9 mouse cellular contexts compared by ENCODE assay signal in the genomic region with DNA sequence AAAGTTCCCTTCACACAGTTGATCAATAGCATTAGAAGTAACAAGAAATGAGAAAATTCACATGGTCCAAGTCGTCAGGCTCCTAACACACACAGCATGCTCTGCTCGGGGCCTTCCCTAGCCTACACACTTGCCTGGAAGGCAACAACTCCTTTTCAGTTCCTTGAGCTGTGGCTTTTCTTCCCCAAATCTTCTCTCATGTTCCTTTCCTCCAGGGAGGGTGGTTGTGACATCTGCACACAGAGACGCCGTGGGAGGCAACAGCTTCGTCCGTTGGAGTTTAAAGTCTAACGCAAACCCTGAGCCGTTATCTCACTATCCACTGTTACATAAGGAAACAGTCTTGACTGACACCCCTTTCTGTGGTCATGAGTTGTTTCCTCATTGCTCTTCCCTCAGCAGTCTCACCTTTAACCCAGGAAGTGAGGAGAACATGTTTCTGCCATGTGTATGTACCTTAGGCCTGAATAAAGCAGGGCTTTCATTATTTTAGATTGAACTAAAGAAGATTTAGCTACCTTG.
DNase-seq lines count a peak whose midpoint lies in the region; ATAC-seq and TF ChIP-seq lines count a peak whose summit lies in the region.
"Had no signal": no experiment of that assay in that cellular context is flagged by ENCODE, and none has a peak within 500 bp of the region (broad histone marks: within the 10 kb centered on the region; RNA-seq: fewer than 3 reads in every experiment).

No protein-coding gene starts in this region.

- no peak overlapping the region for H3K4me2 ChIP-seq in kidney, embryonic 16.5 days (replicated peaks; ENCODE audit: low read depth, low read length)
- H3K4me2 ChIP-seq in liver, embryonic 13.5 days: peak overlapping the region; percentile 43

- TF ChIP-seq CTCF in cerebellum, adult 2 months (IDR thresholded peaks at IDR 0.05; ENCODE audit: borderline replicate concordance, insufficient read depth, low read depth, low read length): no peak

- H3K27ac ChIP-seq in kidney, embryonic 16.5 days (ENCODE audit: low read length): no peak overlapping the region
- peak overlapping the region; percentile 69 for H3K27ac ChIP-seq in brown adipose tissue, adult 24 weeks (replicated peaks; ENCODE audit: low read depth, low read length)
- H3K27ac ChIP-seq in liver, embryonic 13.5 days: peak overlapping the region; percentile 69
- no peak overlapping the region for H3K27ac ChIP-seq in cerebellum, adult 2 months (ENCODE audit: insufficient read depth, low read length)

- TF ChIP-seq POLR2A in cerebellum, adult 2 months (IDR thresholded peaks at IDR 0.05; ENCODE audit: borderline replicate concordance, insufficient read depth, low read length): no peak

- no peaks in the 10 kb centered on the region for H3K36me3 ChIP-seq in kidney, embryonic 16.5 days (ENCODE audit: insufficient read depth, low read length)
- H3K36me3 ChIP-seq in liver, embryonic 13.5 days: no peaks in the 10 kb centered on the region
- H3K36me3 ChIP-seq in splenic B cell, adult 2 months (ENCODE audit: control insufficient read depth, insufficient read depth, low read length, poor library complexity, severe bottlenecking): no peaks in the 10 kb centered on the region

- no peak for ATAC-seq in kidney, embryonic 16.5 days (ENCODE audit: low FRiP score, low TSS enrichment)
- ATAC-seq in liver, embryonic 13.5 days (ENCODE audit: low read depth): peak; percentile 76

- no peaks in the 10 kb centered on the region for H3K27me3 ChIP-seq in kidney, embryonic 16.5 days (ENCODE audit: insufficient read depth, low read length)
- no peaks in the 10 kb centered on the region for H3K27me3 ChIP-seq in liver, embryonic 13.5 days
- H3K27me3 ChIP-seq in splenic B cell, adult 2 months (ENCODE audit: control insufficient read depth, insufficient read depth, low read length, poor library complexity, severe bottlenecking): no peaks in the 10 kb centered on the region
- H3K27me3 ChIP-seq in cerebellum, adult 2 months (ENCODE audit: control insufficient read depth, insufficient read depth, low read length): no peaks in the 10 kb centered on the region
- H3K27me3 ChIP-seq: Patski had no signal

- no peak overlapping the region for H3K4me3 ChIP-seq in kidney, embryonic 16.5 days (ENCODE audit: low read length)
- no peak overlapping the region for H3K4me3 ChIP-seq in brown adipose tissue, adult 24 weeks (ENCODE audit: insufficient read depth, low read depth, low read length)
- peak overlapping the region; percentile 18 for H3K4me3 ChIP-seq in liver, embryonic 13.5 days (replicated peaks)
- H3K4me3 ChIP-seq in cerebellum, adult 2 months (replicated peaks; ENCODE audit: insufficient read depth, low read depth, low read length): no peak overlapping the region

- peaks cover 21% of the 10 kb centered on the region; the same call in 1 of the 2 replicates for H3K4me1 ChIP-seq in kidney, embryonic 16.5 days (ENCODE audit: insufficient read depth, low read length)
- H3K4me1 ChIP-seq in brown adipose tissue, adult 24 weeks (ENCODE audit: control insufficient read depth, insufficient read depth, insufficient read length, low read length): peaks cover 15% of the 10 kb centered on the region; the same call in 1 of the 2 replicates
- peaks cover 51% of the 10 kb centered on the region for H3K4me1 ChIP-seq in liver, embryonic 13.5 days (replicated peaks)
- no peaks in the 10 kb centered on the region for H3K4me1 ChIP-seq in cerebellum, adult 2 months (ENCODE audit: control insufficient read depth, insufficient read depth, low read length)

- no peak overlapping the region for H3K9ac ChIP-seq in kidney, embryonic 16.5 days (replicated peaks; ENCODE audit: low read length)
- H3K9ac ChIP-seq in liver, embryonic 13.5 days: peak overlapping the region; percentile 19; the same call in 1 of the 2 replicates

- 75% methylated on average over 8 of the region's 8 CpGs for WGBS in kidney, embryonic 16.5 days
- 7% methylated on average over 8 of the region's 8 CpGs for WGBS in liver, embryonic 13.5 days (ENCODE audit: insufficient replicate concordance)
- WGBS in cerebellum, adult 2 months: 93% methylated on average over 8 of the region's 8 CpGs

- DNase-seq in kidney, adult 8-10 months: peak; percentile 30 to 54
- DNase-seq in liver, embryonic 13.5 days: peak; percentile 22
- DNase-seq in splenic B cell, adult 2 months (ENCODE audit: low read depth, low spot score): peak; percentile 65
- DNase-seq in cerebellum, adult 2 months: no peak
- DNase-seq in MN1 (ENCODE audit: low spot score): no peak
- no peak for DNase-seq in adrenal gland, adult (ENCODE audit: inconsistent age in 2 of 2, low spot score in 1 of 2)

- H3K9me3 ChIP-seq in kidney, embryonic 16.5 days (ENCODE audit: low read length): no peaks in the 10 kb centered on the region
- H3K9me3 ChIP-seq in liver, embryonic 13.5 days (replicated peaks): no peaks in the 10 kb centered on the region

Comparison
In these comparisons a context has a peak if more than half of its experiments do, and no peak if none do; other contexts are left out.
1. DNase-seq: peak in kidney, adult 8-10 months (2 of 2), liver, embryonic 13.5 days (single experiment) and splenic B cell, adult 2 months (single experiment); none in cerebellum, adult 2 months (0 of 2), MN1 (single experiment) and adrenal gland, adult (0 of 2).
2. H3K27ac ChIP-seq: peak in brown adipose tissue, adult 24 weeks (single experiment) and liver, embryonic 13.5 days (single experiment); none in kidney, embryonic 16.5 days (single experiment) and cerebellum, adult 2 months (single experiment).